Mouse (Mus musculus) G1E (cell line): ENCODE data around the gene Slc1a7.

Source experiments
- CTCF ChIP-seq: IDR thresholded peaks from 2 replicates; pipeline ENCODE4 v1.5.1; 2012; ENCODE audit warnings: low read depth, low read length, inconsistent platforms, mixed read lengths
- GATA1 ChIP-seq: IDR thresholded peaks from 2 replicates; pipeline ENCODE4 v1.6.1; 2012; ENCODE audit warnings: borderline replicate concordance, low read length, inconsistent platforms, mixed read lengths
- GATA2 ChIP-seq: IDR thresholded peaks from 2 replicates; pipeline ENCODE4 v1.6.1; 2012; ENCODE audit warnings: low read depth, low read length, inconsistent platforms, borderline replicate concordance
- TAL1 ChIP-seq: conservative IDR thresholded peaks from 2 replicates; pipeline ENCODE4 v1.6.1; 2012; ENCODE audit warnings: low read depth, low read length, inconsistent platforms, mixed read lengths

DNA sequence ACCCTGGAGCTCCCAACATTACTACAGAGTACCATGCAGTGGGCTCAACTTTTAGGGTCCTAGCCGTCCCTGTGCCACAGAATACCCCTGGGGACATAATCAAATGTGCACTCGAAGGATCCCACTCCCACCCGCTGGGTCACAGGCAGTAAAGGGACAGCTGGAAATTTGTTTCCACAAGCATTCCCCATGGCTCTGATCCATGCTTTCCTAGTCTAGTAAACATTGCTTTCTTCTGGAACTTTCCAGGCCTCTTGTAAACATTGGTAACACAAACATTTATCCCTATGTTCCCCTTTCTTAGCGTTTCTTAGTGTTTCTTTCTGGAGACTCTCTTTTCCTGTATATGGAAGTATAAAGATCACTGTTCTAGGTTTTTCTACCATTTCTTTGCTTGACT is 18.2 kb upstream of the Slc1a7 start:
- no peak for TF ChIP-seq GATA2
- TF ChIP-seq CTCF = no peak
- TF ChIP-seq GATA1 = no peak
- no peak for TF ChIP-seq TAL1
